Mouse (Mus musculus) CH12.LX (cell line): ENCODE results near the gene Ube2c.

Experiments
- CHD2 ChIP-seq: IDR thresholded peaks from 2 replicates; pipeline ENCODE4 v1.6.1; 2011; ENCODE audit warnings: low read length, improper control_type of control experiment
- RCOR1 ChIP-seq: conservative IDR thresholded peaks from 2 replicates; pipeline ENCODE4 v1.6.1; 2012; ENCODE audit warnings: low read depth, mild to moderate bottlenecking, inconsistent platforms, low read length, improper control_type of control experiment
- USF1 ChIP-seq: IDR thresholded peaks from 2 replicates; pipeline ENCODE4 v1.6.1; 2014; ENCODE audit warnings: low read depth, mild to moderate bottlenecking, inconsistent platforms, low read length, improper control_type of control experiment
- ZC3H11A ChIP-seq: IDR thresholded peaks from 2 replicates; pipeline ENCODE4 v1.6.1; 2012; ENCODE audit warnings: low read depth, mild to moderate bottlenecking, inconsistent platforms, low read length, improper control_type of control experiment

- TF ChIP-seq USF1 (no peak), CHD2 (no peak), RCOR1 (no peak), ZC3H11A (no peak)
These were observed 34.2 kb downstream of the Ube2c start for GRCm38 (mm10) chr2:164803921-164804313.
